Mouse (Mus musculus) hindbrain, embryonic 11.5 days (tissue): ENCODE data around the gene Tent5a. TPM values are rescaled to one million over a fixed set of nuclear protein-coding genes. Genes with fewer than 3 reads are reported as not detected.

Experiments
- ATAC-seq: fragments of 200-750 bp; cut with Nextera tagmentation; 2 replicates; pipeline ENCODE4 v1.8.0; 2017; ENCODE audit warnings: mild to moderate bottlenecking, moderate TSS enrichment, moderate library complexity; ENCODE audit not compliant: low FRiP score
- DNase-seq: peaks from one replicate; pipeline ENCODE4 v3.0.0-alpha.2; 2015; ENCODE audit warnings: low spot score
- H3K27ac ChIP-seq: fragments of 300-500 bp; sonication (generic); 2 replicates; pipeline ENCODE4 v1.5.1; 2014; ENCODE audit warnings: mild to moderate bottlenecking, low read depth, low read length
- H3K27me3 ChIP-seq: fragments of 300-500 bp; sonication (generic); 2 replicates; pipeline ENCODE4 v1.6.1; 2014; ENCODE audit warnings: mild to moderate bottlenecking, low read length, moderate library complexity, mixed read lengths; ENCODE audit not compliant: control insufficient read depth, insufficient read depth
- H3K36me3 ChIP-seq: fragments of 300-500 bp; sonication (generic); 2 replicates; pipeline ENCODE4 v1.6.1; 2014; ENCODE audit warnings: mild to moderate bottlenecking, low read length, moderate library complexity, mixed read lengths; ENCODE audit not compliant: control insufficient read depth, insufficient read depth
- H3K4me1 ChIP-seq: fragments of 300-500 bp; sonication (generic); replicated peaks from 2 replicates; pipeline ENCODE4 v1.6.1; 2014; ENCODE audit warnings: low read length, mixed read lengths; ENCODE audit not compliant: control insufficient read depth, insufficient read depth
- H3K4me2 ChIP-seq: fragments of 300-500 bp; sonication (generic); replicated peaks from 2 replicates; pipeline ENCODE4 v1.6.1; 2014; ENCODE audit warnings: mild to moderate bottlenecking, low read depth, low read length
- H3K4me3 ChIP-seq: fragments of 300-500 bp; sonication (generic); 2 replicates; pipeline ENCODE4 v1.5.1; 2014; ENCODE audit warnings: low read depth, low read length
- H3K9ac ChIP-seq: fragments of 300-500 bp; sonication (generic); 2 replicates; pipeline ENCODE4 v1.6.1; 2014; ENCODE audit warnings: low read depth, low read length
- H3K9me3 ChIP-seq: fragments of 300-500 bp; sonication (generic); 2 replicates; pipeline ENCODE4 v1.6.1; 2016; ENCODE audit warnings: low read length; ENCODE audit not compliant: control insufficient read depth
- WGBS: fragments of 180-500 bp; shearing (Covaris S2); extraction: QIAGEN DNeasy Blood & Tissue Kit; methylation state at CpG from one replicate; pipeline ENCODE4 v1.1.7; 2014; 5-methylcytosine and 5-hydroxymethylcytosine counted together
- polyA plus RNA-seq: library from polyadenylated mRNA; unstranded; fragments of >200 nt; fragmentation: Nextera tagmentation; extraction: Ambion mirVana; gene quantifications from 2 replicates; pipeline ENCODE4 v1.2.1, GENCODE M21; 2014

The Tent5a gene
- polyA plus RNA-seq, 1 experiment from 2014 or later: 5.2 TPM

DNA sequence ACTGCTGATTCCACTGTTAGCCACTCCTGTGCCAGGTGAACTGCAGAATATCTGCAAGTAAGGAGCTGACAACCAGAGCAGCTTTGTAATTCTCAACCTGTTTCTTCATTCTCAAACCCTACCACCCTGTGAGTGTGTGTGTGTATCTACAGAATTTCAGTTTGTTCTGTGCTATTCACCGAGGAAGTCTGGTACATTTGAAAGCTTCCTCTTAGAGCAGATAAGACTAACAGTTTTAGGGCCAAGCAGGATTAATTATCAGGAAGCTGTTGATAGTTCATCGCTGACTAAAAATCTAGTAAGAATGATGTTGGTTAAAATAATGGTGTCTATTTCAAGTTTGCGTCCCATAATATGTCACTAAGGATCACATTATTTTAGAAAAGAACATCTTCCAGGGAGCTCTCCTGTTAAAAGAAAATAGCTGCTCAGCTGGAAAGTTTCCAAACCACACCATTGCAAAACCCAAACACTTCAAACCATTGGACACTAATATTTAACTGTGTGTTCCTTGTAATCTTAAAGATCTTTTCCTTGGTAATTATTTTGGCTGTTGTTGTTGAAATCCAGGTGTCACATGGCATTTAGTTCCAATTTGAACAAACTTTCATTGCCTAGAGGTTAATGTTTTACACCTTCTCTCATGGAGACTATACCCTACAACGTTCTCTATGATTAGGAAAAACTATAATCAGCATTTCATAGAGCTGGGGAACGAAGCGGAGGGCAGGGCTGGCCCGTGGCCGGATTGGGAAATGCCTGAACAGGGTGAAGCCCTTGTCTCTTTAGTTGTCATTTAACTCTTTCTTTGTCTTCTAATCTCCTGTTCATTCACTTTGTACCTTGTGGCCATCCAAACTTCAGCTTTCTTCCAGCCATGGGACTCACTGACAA is 16.0 kb upstream of the Tent5a start:
- no peak overlapping the region for H3K4me2 ChIP-seq
- no peak overlapping the region for H3K4me3 ChIP-seq
- DNase-seq: no peak
- no peaks in the 10 kb centered on the region for H3K4me1 ChIP-seq
- H3K27me3 ChIP-seq: no peaks in the 10 kb centered on the region
- 90% methylated on average over 8 of the region's 8 CpGs for WGBS
- H3K9me3 ChIP-seq: no peaks in the 10 kb centered on the region
- H3K27ac ChIP-seq: no peak overlapping the region
- H3K9ac ChIP-seq: no peak overlapping the region
- no peak for ATAC-seq
- no peaks in the 10 kb centered on the region for H3K36me3 ChIP-seq

GRCm38 (mm10) chr9:85340303-85340702 is 13.2 kb upstream of the Tent5a start:
- H3K27ac ChIP-seq: no peak overlapping the region
- H3K27me3 ChIP-seq: no peaks in the 10 kb centered on the region
- no peaks in the 10 kb centered on the region for H3K4me1 ChIP-seq
- H3K9ac ChIP-seq: no peak overlapping the region
- ATAC-seq: no peak
- no peak for DNase-seq
- H3K4me3 ChIP-seq: no peak overlapping the region
- no peaks in the 10 kb centered on the region for H3K36me3 ChIP-seq
- 73% methylated on average over 3 of the region's 3 CpGs for WGBS
- H3K9me3 ChIP-seq: no peaks in the 10 kb centered on the region
- no peak overlapping the region for H3K4me2 ChIP-seq

DNA sequence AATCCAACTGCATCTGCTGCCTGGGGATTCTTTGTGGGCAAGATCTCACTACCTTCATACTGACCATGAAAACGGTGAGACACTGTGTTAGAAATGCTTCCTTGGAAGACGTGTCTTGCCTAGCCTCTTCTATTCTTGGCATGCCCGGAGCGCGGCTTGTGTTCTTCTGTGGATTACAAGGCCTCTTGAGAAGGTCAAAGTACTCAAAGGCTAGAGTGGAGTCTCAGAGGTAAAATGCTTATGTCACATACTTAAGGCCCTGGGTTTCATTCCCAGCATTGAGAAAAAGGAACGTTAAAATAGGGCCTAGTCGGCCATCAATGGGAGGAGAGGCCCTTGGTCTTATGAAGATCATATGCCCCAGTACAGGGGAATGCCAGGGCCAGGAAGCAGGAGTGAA is 8.9 kb upstream of the Tent5a start:
- no peaks in the 10 kb centered on the region for H3K4me1 ChIP-seq
- no peak overlapping the region for H3K27ac ChIP-seq
- no peaks in the 10 kb centered on the region for H3K27me3 ChIP-seq
- no peak overlapping the region for H3K4me2 ChIP-seq
- no peaks in the 10 kb centered on the region for H3K36me3 ChIP-seq
- no peak overlapping the region for H3K9ac ChIP-seq
- H3K9me3 ChIP-seq: no peaks in the 10 kb centered on the region
- 91% methylated on average over 7 of the region's 7 CpGs for WGBS
- no peak overlapping the region for H3K4me3 ChIP-seq
- DNase-seq (no peak), ATAC-seq (no peak)

GRCm38 (mm10) chr9:85331521-85331920 is 4.4 kb upstream of the Tent5a start:
- Histone ChIP-seq H3K4me3 (no peak overlapping the region), H3K27ac (no peak overlapping the region), H3K36me3 (no peaks in the 10 kb centered on the region), H3K27me3 (no peaks in the 10 kb centered on the region), H3K4me2 (no peak overlapping the region), H3K9me3 (no peaks in the 10 kb centered on the region), H3K9ac (no peak overlapping the region), H3K4me1 (no peaks in the 10 kb centered on the region)
- WGBS: 72% methylated on average over 2 of the region's 2 CpGs
- ATAC-seq (no peak), DNase-seq (no peak)

DNA sequence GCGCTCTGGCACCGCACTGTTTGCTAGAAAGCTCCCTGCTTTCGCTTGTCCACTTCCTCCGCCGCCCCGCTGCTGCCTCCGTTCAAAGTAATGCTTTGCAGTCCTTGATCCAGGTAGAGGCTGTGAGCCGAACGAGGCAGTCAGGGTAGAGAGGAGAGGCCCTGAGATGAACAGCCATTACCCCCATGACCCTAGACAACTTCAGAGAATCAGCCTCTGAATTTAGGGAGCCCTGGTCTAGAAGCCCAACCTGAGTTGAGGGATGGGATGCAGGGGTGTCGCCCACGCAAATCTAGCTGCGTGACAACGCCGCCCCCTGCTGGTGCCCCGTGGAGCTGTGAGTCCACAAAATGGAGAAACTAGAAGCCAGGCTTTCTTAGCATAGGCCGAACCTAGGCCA is 1.1 kb upstream of the Tent5a start:
- Histone ChIP-seq H3K27ac (no peak overlapping the region), H3K4me3 (peak overlapping the region; percentile 66), H3K27me3 (no peaks in the 10 kb centered on the region; the same call in 1 of the 2 replicates), H3K9me3 (no peaks in the 10 kb centered on the region), H3K36me3 (no peaks in the 10 kb centered on the region), H3K4me1 (peaks cover 4% of the 10 kb centered on the region; the same call in 1 of the 2 replicates), H3K4me2 (peak overlapping the region; percentile 87), H3K9ac (peak overlapping the region; percentile 54; the same call in 1 of the 2 replicates)
- 1% methylated on average over 16 of the region's 16 CpGs for WGBS
- DNase-seq (peak; percentile 95), ATAC-seq (peak; percentile 51)

DNA sequence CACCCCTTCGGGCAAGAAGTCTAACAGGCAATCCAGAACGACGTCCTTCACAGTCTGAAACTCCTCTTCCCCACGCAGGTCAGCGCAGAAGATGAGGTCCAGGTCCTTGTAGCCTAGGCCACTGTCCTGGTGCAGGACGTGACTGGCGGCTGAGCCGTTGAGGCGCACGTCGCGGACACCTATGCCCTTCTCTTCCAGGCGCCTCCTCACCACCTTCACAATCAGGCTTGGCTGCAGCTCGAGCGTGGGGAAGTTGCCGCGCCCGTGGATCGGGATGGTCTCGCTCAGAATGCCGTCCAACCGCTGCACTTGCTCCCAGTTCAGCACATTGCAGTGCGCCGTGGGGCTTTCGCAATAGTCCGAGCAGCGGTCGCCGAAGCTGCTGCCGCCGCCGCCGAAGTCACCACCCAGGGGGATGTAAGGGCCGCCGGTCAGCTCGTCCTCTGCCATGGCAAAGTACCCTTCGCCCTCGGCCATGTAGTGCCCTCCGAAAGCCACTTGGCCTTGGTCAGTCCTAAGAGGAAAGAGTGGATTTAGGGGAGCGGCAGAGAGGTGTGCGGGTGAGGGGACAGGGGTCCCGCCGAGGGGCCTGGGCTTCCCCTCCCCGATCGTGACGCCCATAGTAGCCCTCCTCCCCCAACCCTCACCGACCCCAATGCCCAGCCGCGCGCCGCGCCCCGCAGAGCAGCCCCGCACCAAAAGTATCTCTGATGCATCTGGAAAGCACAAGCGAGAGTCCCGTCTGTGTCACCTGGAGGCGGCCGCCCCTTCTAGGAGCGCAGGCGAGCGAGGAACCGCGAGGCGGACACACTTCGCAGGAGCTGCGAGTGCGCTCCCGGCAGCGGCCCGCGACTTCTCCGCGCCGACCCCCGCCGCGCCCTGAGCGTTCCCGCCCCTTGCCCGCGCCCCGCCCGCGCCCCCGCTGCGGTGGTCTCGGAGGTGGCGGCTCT is 581 bp downstream of the Tent5a start:
- ATAC-seq (peak; percentile 66), DNase-seq (peak; percentile 69)
- Histone ChIP-seq H3K27me3 (no peaks in the 10 kb centered on the region; the same call in 1 of the 2 replicates), H3K9ac (peak overlapping the region; percentile 52), H3K4me3 (peak overlapping the region; percentile 66), H3K4me1 (peaks cover 4% of the 10 kb centered on the region; the same call in 1 of the 2 replicates), H3K27ac (no peak overlapping the region), H3K36me3 (no peaks in the 10 kb centered on the region), H3K4me2 (peak overlapping the region; percentile 87), H3K9me3 (no peaks in the 10 kb centered on the region)
- 1% methylated on average over 81 of the region's 88 CpGs for WGBS

GRCm38 (mm10) chr9:85325201-85325868 is 1.8 kb downstream of the Tent5a start:
- 48% methylated on average over 17 of the region's 17 CpGs for WGBS
- Histone ChIP-seq H3K27me3 (no peaks in the 10 kb centered on the region; the same call in 1 of the 2 replicates), H3K4me2 (no peak overlapping the region), H3K36me3 (no peaks in the 10 kb centered on the region), H3K4me3 (peak overlapping the region; percentile 66), H3K27ac (no peak overlapping the region), H3K9me3 (no peaks in the 10 kb centered on the region), H3K4me1 (peaks cover 4% of the 10 kb centered on the region; the same call in 1 of the 2 replicates), H3K9ac (no peak overlapping the region)
- ATAC-seq (no peak), DNase-seq (peak; percentile 26)

GRCm38 (mm10) chr9:85324158-85324875 is 2.8 kb downstream of the Tent5a start:
- H3K4me2 ChIP-seq: no peak overlapping the region
- H3K9me3 ChIP-seq: no peaks in the 10 kb centered on the region
- no peak overlapping the region for H3K4me3 ChIP-seq
- 82% methylated on average over 11 of the region's 11 CpGs for WGBS
- DNase-seq (no peak), ATAC-seq (no peak)
- no peaks in the 10 kb centered on the region for H3K36me3 ChIP-seq
- H3K27me3 ChIP-seq: no peaks in the 10 kb centered on the region; the same call in 1 of the 2 replicates
- no peak overlapping the region for H3K9ac ChIP-seq
- no peak overlapping the region for H3K27ac ChIP-seq
- H3K4me1 ChIP-seq: peaks cover 4% of the 10 kb centered on the region; the same call in 1 of the 2 replicates
